Mouse (Mus musculus): ENCODE measurements at regions not wholly inside any gene's neighbourhood (a gene's known extent, or its start where the extent isn't known, plus 50 kb on each side); places are given as distances from the start of the nearest gene placed in this dataset.

GRCm38 (mm10) chr12:56240206-56240605 is 105.5 kb downstream of the Mbip start:
- TF ChIP-seq CTCF (IDR thresholded peaks at IDR 0.05; ENCODE audit: borderline replicate concordance, extremely low read depth, insufficient read depth, insufficient read length) (no peak), POLR2A (IDR thresholded peaks at IDR 0.05; ENCODE audit: borderline replicate concordance, extremely low read depth, insufficient read depth, insufficient read length, poor library complexity, severe bottlenecking) (no peak)
